Mouse (Mus musculus): ENCODE measurements around the gene Phxr2. TPM values are rescaled to one million over a fixed set of nuclear protein-coding genes. Genes with fewer than 3 reads are reported as not detected.

Gene Phxr2
- polyA plus RNA-seq, 1 experiment from 2014 or later = not detected

GRCm38 (mm10) chr10:99130611-99131010 lies 4.5 kb upstream of the Phxr2 start:
- Histone ChIP-seq H3K9me3 (replicated peaks) (no peaks in the 10 kb centered on the region), H3K27me3 (no peaks in the 10 kb centered on the region), H3K9ac (no peak overlapping the region), H3K4me2 (no peak overlapping the region), H3K4me1 (peaks cover 21% of the 10 kb centered on the region), H3K27ac (no peak overlapping the region), H3K36me3 (peaks cover 28% of the 10 kb centered on the region), H3K4me3 (replicated peaks) (no peak overlapping the region)
- 0 out of 2 replicates have a peak, but pooled peaks have one; percentile 3 for ATAC-seq (replicated peaks; ENCODE audit: low FRiP score)
- 42% methylated on average over 6 of the region's 6 CpGs for WGBS

- ATAC-seq (replicated peaks; ENCODE audit: low FRiP score) = peak; percentile 19; the same call in 1 of the 2 replicates
- no peaks in the 10 kb centered on the region for H3K27me3 ChIP-seq
- no peak overlapping the region for H3K27ac ChIP-seq
- no peak overlapping the region for H3K9ac ChIP-seq
- no peak overlapping the region for H3K4me3 ChIP-seq (replicated peaks)
- peaks cover 21% of the 10 kb centered on the region for H3K4me1 ChIP-seq
- no peak overlapping the region for H3K4me2 ChIP-seq
- no peaks in the 10 kb centered on the region for H3K9me3 ChIP-seq (replicated peaks)
- WGBS = 59% methylated on average over 11 of the region's 11 CpGs
- H3K36me3 ChIP-seq = peaks cover 17% of the 10 kb centered on the region
These were observed 1.7 kb upstream of the Phxr2 start for GRCm38 (mm10) chr10:99127691-99128261.

- H3K36me3 ChIP-seq = peaks cover 17% of the 10 kb centered on the region
- no peaks in the 10 kb centered on the region for H3K27me3 ChIP-seq
- no peaks in the 10 kb centered on the region for H3K9me3 ChIP-seq (replicated peaks)
- no peak overlapping the region for H3K4me2 ChIP-seq
- no peak overlapping the region for H3K27ac ChIP-seq
- no peak overlapping the region for H3K9ac ChIP-seq
- ATAC-seq (replicated peaks; ENCODE audit: low FRiP score) = no peak
- no peak overlapping the region for H3K4me3 ChIP-seq (replicated peaks)
- WGBS = 86% methylated on average over 14 of the region's 14 CpGs
- H3K4me1 ChIP-seq = peaks cover 17% of the 10 kb centered on the region
These were observed 829 bp upstream of the Phxr2 start for GRCm38 (mm10) chr10:99126954-99127353.

GRCm38 (mm10) chr10:99119471-99119870 lies 6.7 kb downstream of the Phxr2 start:
- no peak overlapping the region for H3K9ac ChIP-seq
- WGBS = 91% methylated on average over 4 of the region's 4 CpGs
- H3K4me1 ChIP-seq = peaks cover 44% of the 10 kb centered on the region
- H3K4me3 ChIP-seq (replicated peaks) = no peak overlapping the region
- H3K9me3 ChIP-seq (replicated peaks) = no peaks in the 10 kb centered on the region
- no peak overlapping the region for H3K27ac ChIP-seq
- no peaks in the 10 kb centered on the region for H3K27me3 ChIP-seq
- H3K4me2 ChIP-seq = no peak overlapping the region
- no peak for ATAC-seq (replicated peaks; ENCODE audit: low FRiP score)
- H3K36me3 ChIP-seq = no peaks in the 10 kb centered on the region

- Histone ChIP-seq H3K4me2 (no peak overlapping the region), H3K27ac (peak overlapping the region; percentile 51; the same call in 1 of the 2 replicates), H3K9ac (no peak overlapping the region), H3K27me3 (no peaks in the 10 kb centered on the region), H3K9me3 (replicated peaks) (no peaks in the 10 kb centered on the region), H3K4me3 (replicated peaks) (no peak overlapping the region), H3K4me1 (peaks cover 45% of the 10 kb centered on the region), H3K36me3 (no peaks in the 10 kb centered on the region)
- ATAC-seq (replicated peaks; ENCODE audit: low FRiP score) = peak; percentile 20
- WGBS = 44% methylated on average over 6 of the region's 6 CpGs
These were observed 7.4 kb downstream of the Phxr2 start for GRCm38 (mm10) chr10:99118697-99119096.

- Histone ChIP-seq H3K4me1 (peaks cover 45% of the 10 kb centered on the region), H3K9me3 (replicated peaks) (no peaks in the 10 kb centered on the region), H3K9ac (no peak overlapping the region), H3K27me3 (no peaks in the 10 kb centered on the region), H3K36me3 (no peaks in the 10 kb centered on the region), H3K4me2 (no peak overlapping the region), H3K27ac (peak overlapping the region; percentile 60), H3K4me3 (replicated peaks) (no peak overlapping the region)
- ATAC-seq (replicated peaks; ENCODE audit: low FRiP score) = no peak
- WGBS = 51% methylated on average over 10 of the region's 10 CpGs
These were observed 8.2 kb downstream of the Phxr2 start for GRCm38 (mm10) chr10:99117876-99118275.

GRCm38 (mm10) chr10:99116650-99117615 lies 9.2 kb downstream of the Phxr2 start:
- peak overlapping the region; percentile 0; the same call in 1 of the 2 replicates for H3K27ac ChIP-seq
- ATAC-seq (replicated peaks; ENCODE audit: low FRiP score) = peak; percentile 12; the same call in 1 of the 2 replicates

GRCm38 (mm10) chr10:99116237-99116632 lies 9.9 kb downstream of the Phxr2 start:
- Histone ChIP-seq H3K9ac (no peak overlapping the region), H3K27me3 (no peaks in the 10 kb centered on the region), H3K4me2 (peak overlapping the region; percentile 42), H3K27ac (peak overlapping the region; percentile 42; the same call in 1 of the 2 replicates), H3K9me3 (replicated peaks) (no peaks in the 10 kb centered on the region), H3K4me1 (peaks cover 48% of the 10 kb centered on the region), H3K36me3 (peaks cover 2% of the 10 kb centered on the region; the same call in 1 of the 2 replicates), H3K4me3 (replicated peaks) (no peak overlapping the region)
- no peak for ATAC-seq (replicated peaks; ENCODE audit: low FRiP score)
- 30% methylated on average over 8 of the region's 8 CpGs for WGBS

More at GRCm38 (mm10) chr10:99116650-99117615, 9.2 kb downstream of the Phxr2 start:
- 61% methylated on average over 16 of the region's 16 CpGs for WGBS
- Histone ChIP-seq H3K4me1 (peaks cover 45% of the 10 kb centered on the region), H3K4me3 (replicated peaks) (no peak overlapping the region), H3K27me3 (no peaks in the 10 kb centered on the region), H3K9ac (no peak overlapping the region), H3K9me3 (replicated peaks) (no peaks in the 10 kb centered on the region), H3K4me2 (peak overlapping the region; percentile 25; the same call in 1 of the 2 replicates), H3K36me3 (no peaks in the 10 kb centered on the region)

- Histone ChIP-seq H3K4me2 (peak overlapping the region; percentile 42), H3K36me3 (peaks cover 8% of the 10 kb centered on the region; the same call in 1 of the 2 replicates), H3K4me1 (peaks cover 54% of the 10 kb centered on the region), H3K9me3 (replicated peaks) (no peaks in the 10 kb centered on the region), H3K27ac (peak overlapping the region; percentile 42), H3K4me3 (replicated peaks) (no peak overlapping the region), H3K27me3 (no peaks in the 10 kb centered on the region), H3K9ac (0 out of 2 replicates have a peak overlapping the region, but pooled peaks have one; percentile 27)
- WGBS = 11% methylated on average over 18 of the region's 18 CpGs
- ATAC-seq (replicated peaks; ENCODE audit: low FRiP score) = peak; percentile 24; the same call in 1 of the 2 replicates
These were observed 10.5 kb downstream of the Phxr2 start for GRCm38 (mm10) chr10:99115471-99116236.

- H3K4me2 ChIP-seq = no peak overlapping the region
- no peak for ATAC-seq (replicated peaks; ENCODE audit: low FRiP score)
- WGBS = 71% methylated on average over 8 of the region's 8 CpGs
- no peaks in the 10 kb centered on the region for H3K27me3 ChIP-seq
- H3K9me3 ChIP-seq (replicated peaks) = peaks cover 4% of the 10 kb centered on the region; the same call in 1 of the 2 replicates
- no peak overlapping the region for H3K4me3 ChIP-seq (replicated peaks)
- H3K36me3 ChIP-seq = peaks cover 20% of the 10 kb centered on the region
- H3K9ac ChIP-seq = no peak overlapping the region
- no peak overlapping the region for H3K27ac ChIP-seq
- peaks cover 54% of the 10 kb centered on the region for H3K4me1 ChIP-seq
These were observed 11.8 kb downstream of the Phxr2 start for GRCm38 (mm10) chr10:99114295-99114694.

- no peak overlapping the region for H3K9ac ChIP-seq
- WGBS = 35% methylated on average over 3 of the region's 3 CpGs
- H3K4me3 ChIP-seq (replicated peaks) = no peak overlapping the region
- no peaks in the 10 kb centered on the region for H3K27me3 ChIP-seq
- peaks cover 54% of the 10 kb centered on the region for H3K4me1 ChIP-seq
- ATAC-seq (replicated peaks; ENCODE audit: low FRiP score) = no peak
- peaks cover 4% of the 10 kb centered on the region; the same call in 1 of the 2 replicates for H3K9me3 ChIP-seq (replicated peaks)
- no peak overlapping the region for H3K4me2 ChIP-seq
- H3K36me3 ChIP-seq = peaks cover 23% of the 10 kb centered on the region
- H3K27ac ChIP-seq = no peak overlapping the region
These were observed 12.6 kb downstream of the Phxr2 start for GRCm38 (mm10) chr10:99113533-99113932.
